Mouse (Mus musculus): ENCODE results near the gene C7.

Gene C7

DNA sequence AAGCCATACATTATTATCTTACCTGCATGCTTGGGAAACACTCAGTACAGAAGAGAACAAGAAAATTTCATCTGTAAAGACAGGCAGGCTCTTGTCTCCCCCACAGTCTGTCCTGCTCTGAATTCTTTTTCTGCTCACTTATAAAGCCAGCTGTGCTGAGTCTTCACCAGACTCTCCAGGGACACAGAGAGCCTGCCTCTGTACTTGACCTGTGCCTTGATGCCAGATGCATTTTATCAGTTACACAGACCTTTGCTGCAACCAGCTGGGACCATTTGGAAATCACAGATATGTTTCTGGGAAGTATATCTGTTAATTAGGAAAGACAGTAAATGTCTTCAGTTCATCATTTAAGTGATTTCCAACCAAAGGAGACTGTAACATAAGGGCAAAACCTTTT is at the start of gene C7:
C7 (minus strand) TSS at position 106 of the 400 bp plus-strand sequence.

GRCm38 (mm10) chr15:5112651-5113050 is 49.1 kb upstream of the C7 start:
- WGBS: 85% methylated on average over 3 of the region's 3 CpGs

- WGBS: 63% methylated on average over 3 of the region's 3 CpGs
These were observed 45.1 kb upstream of the C7 start for GRCm38 (mm10) chr15:5108655-5109040.

- 38% methylated on average over 21 of the region's 21 CpGs for WGBS
These were observed 44.4 kb upstream of the C7 start, which contains the start of gene Card6 for GRCm38 (mm10) chr15:5107686-5108654. Gene Card6 (minus strand): TSS chr15:5108539.

DNA sequence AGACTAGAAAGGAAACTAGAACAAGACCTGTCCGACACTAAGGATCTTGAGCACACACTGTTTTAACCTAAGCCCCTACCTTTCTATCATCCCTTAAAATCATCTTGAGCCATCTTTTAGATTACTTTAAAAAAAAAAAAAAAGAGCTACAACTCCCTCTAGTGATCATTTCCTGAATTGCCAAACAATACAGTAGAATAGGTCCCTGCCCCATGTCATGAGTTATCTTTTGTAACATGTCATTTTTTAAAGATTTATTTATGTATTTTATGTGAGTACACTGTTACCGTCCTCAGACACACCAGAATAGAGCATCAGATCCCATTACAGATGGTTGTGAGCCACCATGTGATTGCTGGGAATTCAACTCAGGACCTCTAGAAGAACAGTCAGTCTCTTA is 42.8 kb upstream of the C7 start:
- 39% methylated on average over 2 of the region's 2 CpGs for WGBS

DNA sequence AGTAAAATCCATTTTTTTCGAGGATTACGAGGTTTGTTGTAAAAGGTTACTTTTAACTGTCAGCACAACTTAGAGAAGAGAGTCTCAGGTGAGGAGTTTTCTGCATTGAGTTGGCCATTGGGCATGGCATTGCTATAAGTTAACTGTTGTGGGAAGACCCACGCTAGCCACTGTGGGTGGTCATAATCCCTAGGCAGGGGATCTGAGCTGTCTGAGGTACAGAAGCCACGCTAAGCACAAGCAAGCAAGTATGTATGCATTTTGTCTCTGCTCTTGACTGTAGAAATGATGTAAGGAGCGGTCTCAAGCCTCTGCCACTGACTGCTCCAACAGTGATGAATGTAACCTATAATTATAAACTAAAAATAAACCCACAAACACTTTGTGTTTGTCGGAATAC is 42.4 kb upstream of the C7 start:
- 79% methylated on average over 6 of the region's 6 CpGs for WGBS

DNA sequence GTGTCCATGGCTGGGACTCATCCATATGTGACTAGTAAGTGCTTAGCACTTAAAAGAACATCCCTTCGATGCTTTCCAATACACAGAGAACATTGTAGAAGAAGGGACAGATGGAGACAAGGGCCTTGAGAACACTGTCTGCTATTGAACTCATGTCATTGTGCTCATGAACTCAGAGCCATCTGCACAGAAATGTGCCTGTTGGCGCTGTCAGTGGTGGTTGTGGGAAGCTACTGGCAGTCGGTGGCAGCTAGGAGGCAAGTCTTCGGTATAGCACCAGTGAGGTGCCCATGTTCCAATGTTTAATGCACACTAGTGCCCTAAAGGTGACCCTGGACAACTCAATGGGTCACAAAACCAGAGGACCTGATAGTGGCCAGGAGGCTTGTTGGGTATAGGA is 38.8 kb upstream of the C7 start:
- 84% methylated on average over 4 of the region's 4 CpGs for WGBS

GRCm38 (mm10) chr15:5097376-5097775 is 33.8 kb upstream of the C7 start:
- WGBS: 100% methylated on average over 1 of the region's 1 CpGs

- 92% methylated on average over 11 of the region's 11 CpGs for WGBS
These were observed 32.2 kb upstream of the C7 start for GRCm38 (mm10) chr15:5095534-5096301.

DNA sequence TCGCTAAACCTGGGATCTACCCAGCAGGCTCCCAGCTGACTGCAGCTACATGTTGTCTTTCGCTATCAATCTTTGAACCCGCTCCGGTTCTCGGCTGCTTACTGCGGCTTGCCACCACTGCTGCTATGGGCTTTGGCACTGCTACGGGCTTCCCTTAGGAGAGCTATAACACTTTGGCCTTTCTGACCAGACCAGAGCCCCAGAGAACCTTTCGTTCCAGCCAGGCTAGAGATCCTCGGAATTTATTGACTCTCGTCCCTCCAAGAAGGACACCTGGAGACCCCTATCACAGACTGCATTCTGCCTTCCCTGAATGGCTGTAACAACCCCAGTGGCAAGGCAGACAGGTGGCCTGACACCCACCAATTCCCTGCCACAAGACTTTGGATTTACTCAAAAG is 26.6 kb upstream of the C7 start:
- WGBS: 95% methylated on average over 10 of the region's 10 CpGs

- 66% methylated on average over 7 of the region's 7 CpGs for WGBS
These were observed 25.5 kb upstream of the C7 start for GRCm38 (mm10) chr15:5088850-5089608.

GRCm38 (mm10) chr15:5086162-5086561 is 22.6 kb upstream of the C7 start:
- under 1% methylated on average over 2 of the region's 2 CpGs for WGBS

DNA sequence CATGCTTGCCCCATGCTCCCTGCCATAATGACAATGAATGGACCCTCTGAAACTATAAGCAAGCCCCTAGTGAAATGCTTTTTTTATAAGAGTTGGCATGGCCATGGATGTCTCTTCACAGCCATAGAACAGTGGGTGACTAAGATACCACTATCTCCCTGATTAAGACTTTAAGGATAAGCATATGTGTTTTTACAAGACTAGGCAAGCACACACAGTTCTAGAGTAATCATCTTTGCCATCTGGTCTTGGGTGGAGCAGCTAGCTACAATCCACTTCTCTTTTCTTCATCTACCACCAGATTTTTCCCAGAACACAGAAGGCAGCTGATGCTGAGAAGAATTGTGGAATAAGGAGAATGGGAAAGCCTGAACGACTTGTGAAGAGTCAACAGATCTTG is 17.7 kb upstream of the C7 start:
- 53% methylated on average over 1 of the region's 1 CpGs for WGBS

- 51% methylated on average over 15 of the region's 15 CpGs for WGBS
These were observed 5.4 kb upstream of the C7 start for GRCm38 (mm10) chr15:5068801-5069518.

DNA sequence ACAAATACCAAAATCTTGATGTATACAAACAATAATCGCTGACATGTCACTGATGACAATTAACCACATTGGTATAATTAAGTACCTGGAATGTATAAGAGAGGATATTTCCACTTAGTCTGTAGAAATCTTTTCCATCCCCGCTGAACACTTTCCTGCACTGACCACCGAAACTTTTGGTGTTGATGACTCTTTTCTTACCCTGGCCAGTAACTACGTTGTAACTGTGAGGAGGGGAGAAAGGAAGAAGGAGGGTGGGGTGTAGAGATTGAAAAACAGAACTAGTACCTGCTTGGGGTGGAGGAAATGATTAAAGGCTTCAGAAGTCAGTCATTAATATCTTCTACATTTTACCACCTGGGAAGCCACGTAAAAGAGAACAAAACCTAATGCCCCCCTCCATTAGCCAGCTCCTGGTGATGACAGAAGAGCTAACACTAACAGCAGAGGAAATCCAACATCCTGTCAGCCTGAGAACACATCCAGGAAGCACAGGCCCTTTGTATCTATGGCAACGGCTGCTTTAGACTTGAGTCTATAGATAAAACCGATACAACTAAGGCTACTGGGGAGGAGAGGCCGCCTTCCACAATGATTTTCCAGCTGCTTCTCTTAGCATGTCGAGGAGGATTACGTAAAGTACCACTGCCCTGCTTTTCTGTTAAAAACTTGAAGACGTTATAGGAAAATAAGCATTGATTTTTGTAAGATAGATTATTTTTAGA is 17.8 kb downstream of the C7 start:
- WGBS: 42% methylated on average over 11 of the region's 11 CpGs

- 83% methylated on average over 4 of the region's 4 CpGs for WGBS
These were observed 34.3 kb downstream of the C7 start for GRCm38 (mm10) chr15:5029256-5029655.

GRCm38 (mm10) chr15:5023479-5024265 is 39.9 kb downstream of the C7 start:
- 93% methylated on average over 14 of the region's 14 CpGs for WGBS

DNA sequence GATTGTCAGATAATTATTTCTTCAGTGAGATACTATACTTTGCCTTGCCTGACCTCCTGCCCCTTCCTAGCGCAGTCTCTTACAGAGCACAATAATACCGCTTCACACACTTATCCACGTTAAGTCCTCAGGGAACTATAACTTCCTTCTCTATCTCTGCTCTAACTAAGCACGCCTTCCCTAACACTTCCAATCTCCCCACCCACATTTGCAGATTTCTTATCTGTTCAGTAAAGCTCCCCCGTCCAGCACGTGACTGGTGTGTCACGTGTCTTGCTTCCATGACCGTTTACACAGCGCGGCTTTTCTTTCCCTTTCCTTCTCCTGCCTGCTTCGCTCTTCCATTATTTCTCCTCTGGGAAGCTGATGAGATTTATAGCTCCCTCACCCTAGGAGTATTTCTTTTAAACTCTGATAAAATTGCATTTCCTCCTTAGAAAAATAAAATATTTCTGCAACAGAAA is 53.9 kb downstream of the C7 start:
- WGBS: 83% methylated on average over 11 of the region's 11 CpGs

DNA sequence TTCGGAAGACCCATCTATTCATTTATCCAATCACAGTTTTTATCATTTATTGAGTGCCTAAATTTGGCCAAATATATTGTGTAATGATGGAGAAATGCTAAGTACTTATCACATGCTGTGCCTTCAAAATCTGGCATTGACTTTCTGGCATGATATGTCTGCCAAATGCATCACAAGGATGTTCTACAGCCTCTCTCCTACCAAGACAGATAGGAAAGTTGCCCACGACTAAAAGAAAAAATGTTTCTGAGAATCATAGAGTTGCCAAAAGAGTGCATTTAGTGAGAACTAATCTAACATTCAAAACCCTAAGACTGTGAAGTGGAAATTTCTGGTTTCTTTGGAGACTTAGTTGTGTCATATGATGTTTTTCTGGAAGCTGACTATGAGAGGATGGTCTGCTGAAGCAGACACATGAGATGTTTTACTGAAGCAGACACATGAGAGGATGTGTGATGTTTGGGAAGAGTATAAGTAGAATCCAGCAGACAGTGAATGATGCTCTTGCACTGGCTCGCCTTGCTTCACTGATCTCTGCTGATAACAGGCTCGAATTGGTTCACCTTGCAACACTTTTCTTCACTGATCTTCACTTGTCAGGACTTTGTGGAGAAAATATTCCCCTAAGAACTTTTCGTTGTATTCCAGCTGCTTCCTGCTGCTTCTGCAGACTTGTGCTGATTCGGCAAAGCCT is 59.9 kb downstream of the C7 start:
- 63% methylated on average over 6 of the region's 6 CpGs for WGBS
